8 mouse cellular contexts compared by ENCODE assay signal in genomic region chr9:7184897-7185291, GRCm38 (mm10). TPM values are rescaled to one million over a fixed set of nuclear protein-coding genes. Genes with fewer than 3 reads are reported as not detected.
DNase-seq lines count a peak whose midpoint lies in the region; ATAC-seq lines count a peak whose summit lies in the region.

No protein-coding gene starts in this region.

- H3K4me2 ChIP-seq in heart, embryonic 12.5 days, result peak overlapping the region; percentile 81

- intact Hi-C loops in heart, postnatal 36 days (cut with DNase I), result loop anchor here (5.0 kb wide), 1 partner anchor 817 kb away; the partner anchor contains the start of gene Yap1

- peak overlapping the region; percentile 87 for H3K4me3 ChIP-seq in heart, embryonic 12.5 days

- ATAC-seq in heart, embryonic 12.5 days (ENCODE audit: insufficient number of reproducible peaks, low FRiP score), result peak; percentile 83
- peak; percentile 42 for ATAC-seq in megakaryocyte progenitor cell, adult 5-6 weeks (replicated peaks; ENCODE audit: poor library complexity)

- 0 out of 2 replicates have a peak, but pooled peaks cover under 1% of the 10 kb centered on the region for H3K36me3 ChIP-seq in heart, embryonic 12.5 days

- DNase-seq in heart, adult 9 months (ENCODE audit: low spot score in 2 of 2), result peak; percentile 6 to 23
- no peak for DNase-seq in heart, postnatal 36 days
- peak; percentile 18 for DNase-seq in ES-CJ7 (ENCODE audit: low read depth, low spot score)
- DNase-seq in embryo, embryonic 10.5 days (ENCODE audit: low spot score), result peak; percentile 34
- DNase-seq in layer of hippocampus, postnatal 10 days (ENCODE audit: low spot score in 2 of 2), result peak; percentile 53 to 65
- DNase-seq in testis, postnatal 10 days (ENCODE audit: low spot score), result peak; percentile 60

- H3K9me3 ChIP-seq in heart, embryonic 12.5 days (replicated peaks), result no peaks in the 10 kb centered on the region

- WGBS in heart, embryonic 12.5 days, result under 1% methylated on average over 28 of the region's 31 CpGs

- H3K9ac ChIP-seq in heart, embryonic 12.5 days, result peak overlapping the region; percentile 87

- peaks cover 9% of the 10 kb centered on the region for H3K4me1 ChIP-seq in heart, embryonic 12.5 days (replicated peaks)

- H3K27me3 ChIP-seq in heart, embryonic 12.5 days (replicated peaks), result no peaks in the 10 kb centered on the region

- H3K27ac ChIP-seq in heart, embryonic 12.5 days (ENCODE audit: poor library complexity, severe bottlenecking), result peak overlapping the region; percentile 97

RNA-seq across cellular contexts. Expression of gene Dcun1d5, which starts 0.6 kb away (rescaled TPM):
- 10 to 100 TPM; 62.1 to 63.8 TPM for total RNA-seq in heart, postnatal 36 days (2021)
- polyA plus RNA-seq in heart, embryonic 12.5 days (2016; fragmentation: Nextera tagmentation; extraction: Ambion mirVana), result 101 and 104 TPM in 2 replicates
- total RNA-seq in layer of hippocampus, postnatal 10 days (2021), result 100 to 1,000 TPM in 1 of 2 experiments, 10 to 100 TPM in 1; 86.5 to 103 TPM
- total RNA-seq in megakaryocyte progenitor cell, adult 5-6 weeks (2015), result 102 and 118 TPM in 2 replicates
- total RNA-seq in megakaryocyte progenitor cell, adult 5-6 weeks (2017), result 91.2 and 94.3 TPM in 2 replicates

RNA-seq across cellular contexts. Expression of gene Dync2h1, which starts 0.6 kb away (rescaled TPM):
- 1 to 10 TPM; 1.6 to 2.4 TPM for total RNA-seq in heart, postnatal 36 days (2021)
- 7.8 and 9.1 TPM in 2 replicates for polyA plus RNA-seq in heart, embryonic 12.5 days (2016; fragmentation: Nextera tagmentation; extraction: Ambion mirVana)
- total RNA-seq in layer of hippocampus, postnatal 10 days (2021), result 10 to 100 TPM; 25.6 to 28.8 TPM
- total RNA-seq in megakaryocyte progenitor cell, adult 5-6 weeks (2015), result 4.8 and 5.8 TPM in 2 replicates
- total RNA-seq in megakaryocyte progenitor cell, adult 5-6 weeks (2017), result 3.5 and 7.4 TPM in 2 replicates

Comparison
In these comparisons a context has a peak if more than half of its experiments do, and no peak if none do; other contexts are left out.
1. DNase-seq: peak in heart, adult 9 months (2 of 2), ES-CJ7 (single experiment), embryo, embryonic 10.5 days (single experiment), layer of hippocampus, postnatal 10 days (2 of 2) and testis, postnatal 10 days (single experiment); none in heart, postnatal 36 days (0 of 2).